Mouse (Mus musculus): ENCODE data around the gene Rps29.

Gene Rps29

GRCm38 (mm10) chr12:69127626-69128025 lies 31.4 kb downstream of the Rps29 start:
- no peak for DNase-seq

GRCm38 (mm10) chr12:69127170-69127569 lies 31.8 kb downstream of the Rps29 start:
- no peak for DNase-seq

- DNase-seq = no peak
Observed at GRCm38 (mm10) chr12:69125066-69125465, 33.9 kb downstream of the Rps29 start.

- DNase-seq = no peak
Observed at GRCm38 (mm10) chr12:69122801-69123200, 36.2 kb downstream of the Rps29 start.

- DNase-seq = no peak
Observed at GRCm38 (mm10) chr12:69119908-69120307, 39.1 kb downstream of the Rps29 start.

Data from cerebellum, adult 9-10 months (tissue).